Mouse (Mus musculus) c-Kit-positive CD71-positive TER-119-negative erythroid progenitor cells, embryonic 14.5 days (primary cell): ENCODE results near the gene Ccdc163.
"Not testable (repeated sequence)": the region's sequence is repeated elsewhere in the genome, so short reads cannot be mapped to it uniquely, and the experiment has no call there.

Experiments used
- DNase-seq: peaks from one replicate; pipeline ENCODE4 v3.0.0-alpha.2; 2013; ENCODE audit warnings: low read depth

Gene Ccdc163

GRCm38 (mm10) chr4:116708201-116708764 lies at the start of gene Ccdc163, which contains the start of gene Mmachc:
Gene Ccdc163, plus strand, starts transcription at chr4:116708509.
Gene Mmachc, minus strand, starts transcription at chr4:116708406.
- peak; percentile 93 for DNase-seq

- DNase-seq: no peak
Measured at GRCm38 (mm10) chr4:116659474-116659873, 48.8 kb upstream of the Ccdc163 start.

GRCm38 (mm10) chr4:116659916-116660315 lies 48.4 kb upstream of the Ccdc163 start:
- not testable (repeated sequence) for DNase-seq

GRCm38 (mm10) chr4:116660829-116661228 lies 47.5 kb upstream of the Ccdc163 start:
- no peak for DNase-seq

- DNase-seq: no peak
Measured at GRCm38 (mm10) chr4:116661998-116662397, 46.3 kb upstream of the Ccdc163 start.

GRCm38 (mm10) chr4:116666625-116667024 lies 41.7 kb upstream of the Ccdc163 start:
- DNase-seq: no peak

GRCm38 (mm10) chr4:116668145-116668544 lies 40.2 kb upstream of the Ccdc163 start:
- DNase-seq: no peak

- no peak for DNase-seq
Measured at GRCm38 (mm10) chr4:116669291-116669690, 39.0 kb upstream of the Ccdc163 start.

GRCm38 (mm10) chr4:116672785-116673184 lies 35.5 kb upstream of the Ccdc163 start:
- DNase-seq: no peak

- not testable (repeated sequence) for DNase-seq
Measured at GRCm38 (mm10) chr4:116674761-116675160, 33.5 kb upstream of the Ccdc163 start.

- no peak for DNase-seq
Measured at GRCm38 (mm10) chr4:116676027-116676426, 32.3 kb upstream of the Ccdc163 start.

GRCm38 (mm10) chr4:116677808-116678207 lies 30.5 kb upstream of the Ccdc163 start:
- no peak for DNase-seq

GRCm38 (mm10) chr4:116679141-116679540 lies 29.2 kb upstream of the Ccdc163 start:
- no peak for DNase-seq

GRCm38 (mm10) chr4:116680521-116680920 lies 27.8 kb upstream of the Ccdc163 start:
- DNase-seq: not testable (repeated sequence)

GRCm38 (mm10) chr4:116683957-116684356 lies 24.4 kb upstream of the Ccdc163 start:
- DNase-seq: peak; percentile 61

- no peak for DNase-seq
Measured at GRCm38 (mm10) chr4:116684665-116685064, 23.6 kb upstream of the Ccdc163 start.

GRCm38 (mm10) chr4:116685402-116686061 lies 22.8 kb upstream of the Ccdc163 start, which contains the start of gene Prdx1:
Gene Prdx1, plus strand, starts transcription at chr4:116685544.
- DNase-seq: peak; percentile 88

GRCm38 (mm10) chr4:116687041-116687440 lies 21.3 kb upstream of the Ccdc163 start:
- DNase-seq: no peak

- DNase-seq: no peak
Measured at GRCm38 (mm10) chr4:116689309-116689876, 18.9 kb upstream of the Ccdc163 start.

- DNase-seq: no peak
Measured at GRCm38 (mm10) chr4:116692146-116692545, 16.2 kb upstream of the Ccdc163 start.

GRCm38 (mm10) chr4:116693785-116694184 lies 14.5 kb upstream of the Ccdc163 start:
- no peak for DNase-seq

- DNase-seq: no peak
Measured at GRCm38 (mm10) chr4:116698693-116699342, 9.5 kb upstream of the Ccdc163 start.

- DNase-seq: no peak
Measured at GRCm38 (mm10) chr4:116700964-116701363, 7.3 kb upstream of the Ccdc163 start.
